Mouse (Mus musculus): ENCODE measurements around the gene Rfx4. TPM values are rescaled to one million over a fixed set of nuclear protein-coding genes. Genes with fewer than 3 reads are reported as not detected.

Rfx4 gene
- polyA plus RNA-seq, 1 experiment from 2014 or later: 0.06 TPM

GRCm38 (mm10) chr10:84817086-84817869 lies 61.4 kb downstream of the Rfx4 start:
- 74% methylated on average over 7 of the region's 7 CpGs for WGBS
- H3K9ac ChIP-seq (ENCODE audit: low read length): no peak overlapping the region
- no peak overlapping the region for H3K27ac ChIP-seq (ENCODE audit: low read length)
- no peak for ATAC-seq (ENCODE audit: low read depth)
- no peaks in the 10 kb centered on the region for H3K4me1 ChIP-seq (replicated peaks; ENCODE audit: control insufficient read depth, insufficient read depth, low read length)
- no peaks in the 10 kb centered on the region for H3K27me3 ChIP-seq (ENCODE audit: control insufficient read depth, insufficient read depth, low read depth, low read length)
- H3K4me3 ChIP-seq (ENCODE audit: low read length): no peak overlapping the region
- no peaks in the 10 kb centered on the region for H3K36me3 ChIP-seq (ENCODE audit: control insufficient read depth, insufficient read depth, low read length)
- no peak overlapping the region for H3K4me2 ChIP-seq (ENCODE audit: low read depth, low read length)
- no peaks in the 10 kb centered on the region for H3K9me3 ChIP-seq (ENCODE audit: control insufficient read depth, low read length)

GRCm38 (mm10) chr10:84819669-84820068 lies 63.8 kb downstream of the Rfx4 start:
- ATAC-seq (ENCODE audit: low read depth): no peak
- no peak overlapping the region for H3K27ac ChIP-seq (ENCODE audit: low read length)
- H3K9ac ChIP-seq (ENCODE audit: low read length): no peak overlapping the region
- 38% methylated on average over 6 of the region's 6 CpGs for WGBS
- H3K9me3 ChIP-seq (ENCODE audit: control insufficient read depth, low read length): no peaks in the 10 kb centered on the region
- no peaks in the 10 kb centered on the region for H3K36me3 ChIP-seq (ENCODE audit: control insufficient read depth, insufficient read depth, low read length)
- 0 out of 2 replicates have a peak, but pooled peaks cover 3% of the 10 kb centered on the region for H3K4me1 ChIP-seq (replicated peaks; ENCODE audit: control insufficient read depth, insufficient read depth, low read length)
- no peak overlapping the region for H3K4me3 ChIP-seq (ENCODE audit: low read length)
- H3K27me3 ChIP-seq (ENCODE audit: control insufficient read depth, insufficient read depth, low read depth, low read length): no peaks in the 10 kb centered on the region
- no peak overlapping the region for H3K4me2 ChIP-seq (ENCODE audit: low read depth, low read length)

DNA sequence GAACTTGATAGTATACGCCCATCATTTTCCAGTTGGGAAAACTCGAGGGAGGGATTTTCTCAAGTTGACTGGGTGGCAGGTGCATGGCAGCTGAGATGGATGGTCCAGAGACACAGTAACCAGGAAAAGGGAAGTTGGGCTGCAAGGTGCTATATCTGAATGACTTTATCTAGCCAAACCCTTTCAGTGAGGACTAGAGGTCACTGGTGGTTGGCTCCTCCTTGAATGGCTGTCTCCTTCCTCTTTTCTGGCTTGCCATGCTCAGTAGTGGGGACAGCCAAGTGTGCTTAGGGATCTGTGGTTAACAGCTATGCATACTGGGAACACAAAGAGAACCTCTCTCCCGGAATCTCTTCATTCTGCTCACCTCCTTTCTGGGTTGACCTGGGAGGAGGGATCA lies 64.4 kb downstream of the Rfx4 start:
- 59% methylated on average over 3 of the region's 3 CpGs for WGBS
- H3K4me3 ChIP-seq (ENCODE audit: low read length): no peak overlapping the region
- H3K27ac ChIP-seq (ENCODE audit: low read length): no peak overlapping the region
- H3K9ac ChIP-seq (ENCODE audit: low read length): no peak overlapping the region
- 0 out of 2 replicates have a peak, but pooled peaks cover 3% of the 10 kb centered on the region for H3K4me1 ChIP-seq (replicated peaks; ENCODE audit: control insufficient read depth, insufficient read depth, low read length)
- no peaks in the 10 kb centered on the region for H3K36me3 ChIP-seq (ENCODE audit: control insufficient read depth, insufficient read depth, low read length)
- no peak for ATAC-seq (ENCODE audit: low read depth)
- no peaks in the 10 kb centered on the region for H3K9me3 ChIP-seq (ENCODE audit: control insufficient read depth, low read length)
- no peaks in the 10 kb centered on the region for H3K27me3 ChIP-seq (ENCODE audit: control insufficient read depth, insufficient read depth, low read depth, low read length)
- H3K4me2 ChIP-seq (ENCODE audit: low read depth, low read length): no peak overlapping the region

DNA sequence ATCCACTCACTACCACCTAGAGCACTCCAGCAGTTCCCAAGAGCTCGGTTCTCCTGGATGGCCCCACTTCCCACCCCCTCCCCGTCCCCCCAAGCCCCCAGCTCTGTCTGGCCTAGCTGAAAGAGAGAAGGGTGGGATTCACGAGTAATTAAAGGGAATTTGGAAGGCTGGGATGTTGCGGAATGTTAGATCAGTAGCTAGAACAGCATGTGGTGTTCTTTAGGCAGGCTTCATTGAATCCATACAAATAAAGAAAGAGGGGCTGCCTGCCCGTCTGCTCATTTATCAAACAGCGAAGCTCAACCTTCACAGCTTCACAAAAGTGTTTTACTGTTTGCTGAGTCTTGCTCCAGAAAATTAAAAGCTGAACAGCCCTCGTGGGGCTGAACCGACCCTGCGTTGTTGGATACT lies 66.9 kb downstream of the Rfx4 start:
- Histone ChIP-seq H3K4me1 (replicated peaks; ENCODE audit: control insufficient read depth, insufficient read depth, low read length) (0 out of 2 replicates have a peak, but pooled peaks cover 6% of the 10 kb centered on the region), H3K4me2 (ENCODE audit: low read depth, low read length) (no peak overlapping the region), H3K27ac (ENCODE audit: low read length) (no peak overlapping the region), H3K9me3 (ENCODE audit: control insufficient read depth, low read length) (no peaks in the 10 kb centered on the region), H3K27me3 (ENCODE audit: control insufficient read depth, insufficient read depth, low read depth, low read length) (no peaks in the 10 kb centered on the region), H3K4me3 (ENCODE audit: low read length) (no peak overlapping the region), H3K36me3 (ENCODE audit: control insufficient read depth, insufficient read depth, low read length) (no peaks in the 10 kb centered on the region), H3K9ac (ENCODE audit: low read length) (no peak overlapping the region)
- ATAC-seq (ENCODE audit: low read depth): no peak
- WGBS: 48% methylated on average over 9 of the region's 9 CpGs

GRCm38 (mm10) chr10:84823621-84824020 lies 67.8 kb downstream of the Rfx4 start:
- H3K36me3 ChIP-seq (ENCODE audit: control insufficient read depth, insufficient read depth, low read length): no peaks in the 10 kb centered on the region
- H3K4me2 ChIP-seq (ENCODE audit: low read depth, low read length): 0 out of 2 replicates have a peak overlapping the region, but pooled peaks have one; percentile 3
- WGBS: 49% methylated on average over 4 of the region's 4 CpGs
- H3K9me3 ChIP-seq (ENCODE audit: control insufficient read depth, low read length): no peaks in the 10 kb centered on the region
- ATAC-seq (ENCODE audit: low read depth): no peak; the same call in 1 of the 2 replicates
- no peak overlapping the region for H3K27ac ChIP-seq (ENCODE audit: low read length)
- no peak overlapping the region for H3K4me3 ChIP-seq (ENCODE audit: low read length)
- H3K27me3 ChIP-seq (ENCODE audit: control insufficient read depth, insufficient read depth, low read depth, low read length): no peaks in the 10 kb centered on the region
- 0 out of 2 replicates have a peak, but pooled peaks cover 6% of the 10 kb centered on the region for H3K4me1 ChIP-seq (replicated peaks; ENCODE audit: control insufficient read depth, insufficient read depth, low read length)
- no peak overlapping the region for H3K9ac ChIP-seq (ENCODE audit: low read length)

DNA sequence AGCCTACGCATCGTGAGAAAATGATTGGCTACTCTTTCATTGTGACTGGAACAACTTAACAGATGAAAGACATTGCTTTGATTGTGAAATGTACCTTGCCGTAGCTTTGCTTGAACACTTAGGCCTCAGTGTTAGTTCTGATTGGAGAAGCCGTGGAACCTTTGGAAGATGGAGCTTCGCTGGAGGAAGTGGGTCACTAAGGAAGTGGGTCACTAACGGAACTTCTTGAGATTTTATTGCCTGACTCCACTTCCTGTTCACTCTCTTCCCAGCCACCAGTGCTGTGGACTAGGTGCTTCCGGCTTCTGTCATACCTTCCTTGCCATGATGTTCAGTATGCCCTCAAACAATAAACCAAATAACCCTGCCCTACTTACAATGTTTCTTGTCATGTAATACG lies 73.1 kb downstream of the Rfx4 start:
- Histone ChIP-seq H3K4me1 (replicated peaks; ENCODE audit: control insufficient read depth, insufficient read depth, low read length) (0 out of 2 replicates have a peak, but pooled peaks cover 3% of the 10 kb centered on the region), H3K4me2 (ENCODE audit: low read depth, low read length) (no peak overlapping the region), H3K27ac (ENCODE audit: low read length) (no peak overlapping the region), H3K36me3 (ENCODE audit: control insufficient read depth, insufficient read depth, low read length) (no peaks in the 10 kb centered on the region), H3K27me3 (ENCODE audit: control insufficient read depth, insufficient read depth, low read depth, low read length) (no peaks in the 10 kb centered on the region), H3K9me3 (ENCODE audit: control insufficient read depth, low read length) (no peaks in the 10 kb centered on the region), H3K4me3 (ENCODE audit: low read length) (no peak overlapping the region), H3K9ac (ENCODE audit: low read length) (no peak overlapping the region)
- ATAC-seq (ENCODE audit: low read depth): no peak
- 71% methylated on average over 8 of the region's 8 CpGs for WGBS

DNA sequence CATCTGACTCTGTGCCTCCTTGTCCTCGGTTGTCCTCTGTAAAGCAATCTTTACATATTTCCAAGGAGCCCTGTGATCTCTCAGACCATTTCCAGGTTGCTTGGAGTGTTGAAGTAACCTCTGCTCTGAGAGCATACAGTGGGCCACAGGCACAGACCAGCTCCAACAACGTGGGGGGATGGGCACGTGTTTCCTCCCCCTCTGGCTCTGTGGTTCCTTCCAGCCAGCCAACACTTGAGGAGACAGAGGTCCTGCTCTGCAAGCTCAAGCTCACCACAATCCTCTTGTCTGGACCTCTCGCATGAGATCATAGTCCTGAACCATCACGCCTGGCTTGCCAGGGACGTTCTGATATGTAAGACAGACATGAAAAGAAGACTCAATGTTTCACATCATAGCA lies 79.7 kb downstream of the Rfx4 start:
- H3K9me3 ChIP-seq (ENCODE audit: control insufficient read depth, low read length): no peaks in the 10 kb centered on the region
- H3K9ac ChIP-seq (ENCODE audit: low read length): no peak overlapping the region
- H3K27me3 ChIP-seq (ENCODE audit: control insufficient read depth, insufficient read depth, low read depth, low read length): no peaks in the 10 kb centered on the region
- no peak overlapping the region for H3K27ac ChIP-seq (ENCODE audit: low read length)
- no peak overlapping the region for H3K4me2 ChIP-seq (ENCODE audit: low read depth, low read length)
- no peaks in the 10 kb centered on the region for H3K4me1 ChIP-seq (replicated peaks; ENCODE audit: control insufficient read depth, insufficient read depth, low read length)
- ATAC-seq (ENCODE audit: low read depth): no peak
- WGBS: 48% methylated on average over 6 of the region's 6 CpGs
- H3K4me3 ChIP-seq (ENCODE audit: low read length): no peak overlapping the region
- no peaks in the 10 kb centered on the region for H3K36me3 ChIP-seq (ENCODE audit: control insufficient read depth, insufficient read depth, low read length)

- no peaks in the 10 kb centered on the region for H3K4me1 ChIP-seq (replicated peaks; ENCODE audit: control insufficient read depth, insufficient read depth, low read length)
- H3K27ac ChIP-seq (ENCODE audit: low read length): no peak overlapping the region
- no peak overlapping the region for H3K4me3 ChIP-seq (ENCODE audit: low read length)
- no peak overlapping the region for H3K9ac ChIP-seq (ENCODE audit: low read length)
- no peaks in the 10 kb centered on the region for H3K9me3 ChIP-seq (ENCODE audit: control insufficient read depth, low read length)
- WGBS: 13% methylated on average over 4 of the region's 4 CpGs
- H3K36me3 ChIP-seq (ENCODE audit: control insufficient read depth, insufficient read depth, low read length): no peaks in the 10 kb centered on the region
- no peak overlapping the region for H3K4me2 ChIP-seq (ENCODE audit: low read depth, low read length)
- no peaks in the 10 kb centered on the region for H3K27me3 ChIP-seq (ENCODE audit: control insufficient read depth, insufficient read depth, low read depth, low read length)
- ATAC-seq (ENCODE audit: low read depth): peak; percentile 41; the same call in 1 of the 2 replicates
These were observed 80.2 kb downstream of the Rfx4 start for GRCm38 (mm10) chr10:84836104-84836503.

GRCm38 (mm10) chr10:84837355-84837754 lies 81.5 kb downstream of the Rfx4 start:
- no peak for ATAC-seq (ENCODE audit: low read depth)
- no peaks in the 10 kb centered on the region for H3K9me3 ChIP-seq (ENCODE audit: control insufficient read depth, low read length)
- 79% methylated on average over 2 of the region's 2 CpGs for WGBS

More at GRCm38 (mm10) chr10:84837355-84837754, 81.5 kb downstream of the Rfx4 start:
- Histone ChIP-seq H3K9ac (ENCODE audit: low read length) (no peak overlapping the region), H3K27me3 (ENCODE audit: control insufficient read depth, insufficient read depth, low read depth, low read length) (no peaks in the 10 kb centered on the region), H3K4me2 (ENCODE audit: low read depth, low read length) (no peak overlapping the region), H3K4me3 (ENCODE audit: low read length) (no peak overlapping the region), H3K27ac (ENCODE audit: low read length) (no peak overlapping the region), H3K4me1 (replicated peaks; ENCODE audit: control insufficient read depth, insufficient read depth, low read length) (no peaks in the 10 kb centered on the region), H3K36me3 (ENCODE audit: control insufficient read depth, insufficient read depth, low read length) (no peaks in the 10 kb centered on the region)
